Mouse (Mus musculus) heart, adult 2 months (tissue): ENCODE measurements around the gene Ckap4. TPM values are rescaled to one million over a fixed set of nuclear protein-coding genes. Genes with fewer than 3 reads are reported as not detected.

Source experiments
- DNase-seq, 2 experiments: peaks; one replicate each; pipeline ENCODE4 v3.0.0; 2021
- H3K27ac ChIP-seq: fragments of 200-600 bp; 2 replicates; pipeline ENCODE4 v1.8.1; 2022
- H3K27me3 ChIP-seq: fragments of 200-500 bp; 2 replicates; pipeline ENCODE4 v1.6.1; 2012; ENCODE audit warnings: mild to moderate bottlenecking, low read length, inconsistent platforms, mixed read lengths; ENCODE audit not compliant: control insufficient read depth, insufficient read depth
- H3K36me3 ChIP-seq: fragments of 200-500 bp; 2 replicates; pipeline ENCODE4 v1.6.1; 2012; ENCODE audit warnings: low read length, inconsistent platforms; ENCODE audit not compliant: control insufficient read depth, insufficient read depth
- H3K4me1 ChIP-seq: fragments of 200-500 bp; 2 replicates; pipeline ENCODE4 v1.6.1; 2011; ENCODE audit warnings: low read length; ENCODE audit not compliant: control insufficient read depth, insufficient read depth
- H3K4me3 ChIP-seq: fragments of 200-600 bp; 2 replicates; pipeline ENCODE4 v1.8.1; 2022
- H3K79me2 ChIP-seq: fragments of 200-500 bp; replicated peaks from 2 replicates; pipeline ENCODE4 v1.6.1; 2012; ENCODE audit warnings: mild to moderate bottlenecking, inconsistent platforms, low read length, moderate library complexity, mixed read lengths; ENCODE audit not compliant: control insufficient read depth, insufficient read depth
- H3K9ac ChIP-seq: fragments of 200-500 bp; 2 replicates; pipeline ENCODE4 v1.6.1; 2012; ENCODE audit warnings: low read depth, mild to moderate bottlenecking, control low read depth, inconsistent platforms, low read length, mixed read lengths
- CTCF ChIP-seq: fragments of 200-600 bp; IDR thresholded peaks from 2 replicates; pipeline ENCODE4 v1.8.1; 2022; ENCODE audit warnings: antibody characterized with exemption, mild to moderate bottlenecking, moderate library complexity
- EP300 ChIP-seq: fragments of 200-500 bp; IDR thresholded peaks from 2 replicates; pipeline ENCODE4 v1.6.1; 2011; ENCODE audit warnings: low read depth, low read length, control low read depth; ENCODE audit not compliant: insufficient read depth
- POLR2A ChIP-seq: fragments of 200-500 bp; IDR thresholded peaks from 2 replicates; pipeline ENCODE4 v1.6.1; 2011; ENCODE audit warnings: mild to moderate bottlenecking, low read depth, low read length, control low read depth; ENCODE audit not compliant: insufficient read depth
- WGBS: fragments of 180-500 bp; shearing (Covaris S2); methylation state at CpG from one replicate; pipeline ENCODE4 v1.1.7; 2018; 5-methylcytosine and 5-hydroxymethylcytosine counted together
- intact Hi-C: fragments of 180-260 bp; cut with DNase I; formaldehyde crosslinking; loops from one replicate; pipeline ENCODE4 v1.15.1; 2025
- polyA plus RNA-seq: library from polyadenylated mRNA; depleted of rRNA; stranded (reverse); fragments of >200 nt; gene quantifications from 2 replicates; pipeline ENCODE4 v1.2.3, GENCODE M21; 2012
- total RNA-seq, 2 experiments: library from RNA; stranded (reverse); gene quantifications; 2 replicates each; pipeline ENCODE4 v1.2.3; 2021

The Ckap4 gene
- total and polyA plus RNA-seq, 3 experiments = 17.2 to 31.4 (median 29.9) TPM

- TF ChIP-seq EP300 = no peak
- peak; percentile 34 for TF ChIP-seq CTCF
- intact Hi-C loops = loop anchor here (1.0 to 5.0 kb wide), 3 partner anchors 45 to 89 kb away; partner anchors contain the start of gene Polr3b
- 1% methylated on average over 54 of the region's 72 CpGs for WGBS
- no peaks in the 10 kb centered on the region for H3K79me2 ChIP-seq
- H3K4me1 ChIP-seq = peaks cover 9% of the 10 kb centered on the region
- no peaks in the 10 kb centered on the region for H3K27me3 ChIP-seq
- DNase-seq = peak; percentile 72 to 77
- peak overlapping the region; percentile 81 for H3K4me3 ChIP-seq
- H3K36me3 ChIP-seq = no peaks in the 10 kb centered on the region
- H3K9ac ChIP-seq = peak overlapping the region; percentile 94
- H3K27ac ChIP-seq = peak overlapping the region; percentile 87
Measured at GRCm38 (mm10) chr10:84532911-84533882, 665 bp downstream of the Ckap4 start.

GRCm38 (mm10) chr10:84532191-84532889, 1.5 kb downstream of the Ckap4 start:
- no peak overlapping the region for H3K9ac ChIP-seq
- 24% methylated on average over 16 of the region's 16 CpGs for WGBS
- H3K36me3 ChIP-seq = no peaks in the 10 kb centered on the region
- intact Hi-C loops = loop anchor here (1.0 to 5.0 kb wide), 3 partner anchors 46 to 90 kb away; partner anchors contain the start of gene Polr3b
- H3K27ac ChIP-seq = peak overlapping the region; percentile 78
- no peaks in the 10 kb centered on the region for H3K79me2 ChIP-seq
- TF ChIP-seq EP300 (no peak), POLR2A (no peak), CTCF (no peak)
- no peaks in the 10 kb centered on the region for H3K27me3 ChIP-seq
- peak overlapping the region; percentile 81 for H3K4me3 ChIP-seq
- peak; percentile 57 to 66 for DNase-seq
- H3K4me1 ChIP-seq = peaks cover 9% of the 10 kb centered on the region

- Histone ChIP-seq H3K36me3 (no peaks in the 10 kb centered on the region), H3K9ac (no peak overlapping the region), H3K4me1 (peaks cover 9% of the 10 kb centered on the region), H3K79me2 (no peaks in the 10 kb centered on the region), H3K4me3 (no peak overlapping the region), H3K27me3 (no peaks in the 10 kb centered on the region), H3K27ac (peak overlapping the region; percentile 78)
- DNase-seq = no peak
- intact Hi-C loops = loop anchor here (5.0 kb wide), 2 partner anchors 66 to 91 kb away; partner anchors contain the start of gene Polr3b
- no peak for TF ChIP-seq CTCF
- TF ChIP-seq POLR2A = no peak
- TF ChIP-seq EP300 = no peak
- 76% methylated on average over 4 of the region's 4 CpGs for WGBS
Measured at GRCm38 (mm10) chr10:84531576-84531975, 2.3 kb downstream of the Ckap4 start.

- WGBS = 40% methylated on average over 8 of the region's 8 CpGs
- H3K4me3 ChIP-seq = no peak overlapping the region
Measured at GRCm38 (mm10) chr10:84530388-84530787, 3.5 kb downstream of the Ckap4 start.

GRCm38 (mm10) chr10:84527631-84528030, 6.2 kb downstream of the Ckap4 start:
- H3K27ac ChIP-seq = no peak overlapping the region
- H3K4me3 ChIP-seq = no peak overlapping the region
- DNase-seq = no peak

More at GRCm38 (mm10) chr10:84530388-84530787, 3.5 kb downstream of the Ckap4 start:
- Histone ChIP-seq H3K27ac (peak overlapping the region; percentile 78), H3K79me2 (no peaks in the 10 kb centered on the region), H3K27me3 (no peaks in the 10 kb centered on the region), H3K9ac (0 out of 2 replicates have a peak overlapping the region, but pooled peaks have one; percentile 1), H3K36me3 (no peaks in the 10 kb centered on the region), H3K4me1 (peaks cover 9% of the 10 kb centered on the region)
- intact Hi-C loops = loop anchor here (5.0 kb wide), 2 partner anchors 67 to 92 kb away; partner anchors contain the start of gene Polr3b
- TF ChIP-seq CTCF (no peak), POLR2A (no peak), EP300 (no peak)
- DNase-seq = peak in 1 of 2 experiments; percentile 39

More at GRCm38 (mm10) chr10:84527631-84528030, 6.2 kb downstream of the Ckap4 start:
- Histone ChIP-seq H3K9ac (no peak overlapping the region), H3K27me3 (no peaks in the 10 kb centered on the region), H3K79me2 (no peaks in the 10 kb centered on the region), H3K4me1 (peaks cover 9% of the 10 kb centered on the region; the same call in 1 of the 2 replicates), H3K36me3 (no peaks in the 10 kb centered on the region)
- no peak for TF ChIP-seq POLR2A
- no peak for TF ChIP-seq CTCF
- no peak for TF ChIP-seq EP300
- WGBS = 63% methylated on average over 12 of the region's 12 CpGs
- intact Hi-C loops = no loop called here
